ENCODE assay signal across 7 mouse cellular contexts in genomic region chr5:134747947-134748618, GRCm38 (mm10). TPM values are rescaled to one million over a fixed set of nuclear protein-coding genes. Genes with fewer than 3 reads are reported as not detected.
DNase-seq lines count a peak whose midpoint lies in the region; ATAC-seq and TF ChIP-seq lines count a peak whose summit lies in the region.

No protein-coding gene starts in this region.

- peak; percentile 5; the same call in 1 of the 2 replicates for TF ChIP-seq POLR2A in lung, adult 2 months (IDR thresholded peaks at IDR 0.05; ENCODE audit: borderline replicate concordance, extremely low read depth, low read depth, low read length)

- ATAC-seq in Patski: no peak
- peak; percentile 27; the same call in 1 of the 2 replicates for ATAC-seq in forebrain, embryonic 14.5 days

- H3K36me3 ChIP-seq in forebrain, embryonic 14.5 days (ENCODE audit: control insufficient read depth, insufficient read depth, low read length): no peaks in the 10 kb centered on the region

- no peaks in the 10 kb centered on the region for H3K9me3 ChIP-seq in forebrain, embryonic 14.5 days (replicated peaks; ENCODE audit: control insufficient read depth, low read length)

- intact Hi-C loops in heart, postnatal 36 days (cut with DNase I): loop anchor here (1.0 to 5.0 kb wide), 2 partner anchors 153 to 219 kb away; no protein-coding TSS in a partner anchor

- H3K4me2 ChIP-seq in forebrain, embryonic 14.5 days (ENCODE audit: low read length): peak overlapping the region; percentile 70; the same call in 1 of the 2 replicates

- no peak overlapping the region for H3K9ac ChIP-seq in forebrain, embryonic 14.5 days (ENCODE audit: low read length)

- TF ChIP-seq CTCF in Patski (IDR thresholded peaks at IDR 0.05): peak; percentile 89
- peak; percentile 80 for TF ChIP-seq CTCF in lung, adult 2 months (IDR thresholded peaks at IDR 0.05; ENCODE audit: insufficient read depth, low read length)

- H3K27me3 ChIP-seq in Patski: peaks cover 20% of the 10 kb centered on the region
- H3K27me3 ChIP-seq in forebrain, embryonic 14.5 days (replicated peaks; ENCODE audit: control insufficient read depth, insufficient read depth, low read length): no peaks in the 10 kb centered on the region

- in situ Hi-C loops in Patski (cut with MboI; ENCODE audit: low pct_unique_long_range_greater_than_20kb): loop anchor here (5.0 kb wide), 1 partner anchor 154 kb away; no protein-coding TSS in a partner anchor

- H3K4me1 ChIP-seq in forebrain, embryonic 14.5 days (ENCODE audit: control insufficient read depth, insufficient read depth, low read length): peaks cover 11% of the 10 kb centered on the region
- H3K4me1 ChIP-seq in lung, adult 2 months (ENCODE audit: control insufficient read depth, insufficient read depth, low read length): peaks cover 3% of the 10 kb centered on the region

- H3K4me3 ChIP-seq in forebrain, embryonic 14.5 days (ENCODE audit: low read depth, low read length): no peak overlapping the region
- H3K4me3 ChIP-seq in lung, adult 2 months (replicated peaks; ENCODE audit: extremely low read depth, low read depth, low read length): peak overlapping the region; percentile 11

- no peak for DNase-seq in Patski (ENCODE audit: low read depth, low spot score)
- peak; percentile 47 for DNase-seq in cerebellum, adult 11 months
- DNase-seq in forebrain, embryonic 14.5 days (ENCODE audit: low spot score): peak; percentile 69
- peak; percentile 73 to 79 for DNase-seq in heart, postnatal 36 days
- DNase-seq in layer of hippocampus, adult 11-12 months (ENCODE audit: low spot score): peak; percentile 60
- peak; percentile 66 for DNase-seq in lung, adult 2 months
- DNase-seq in retina, embryonic 14.5 days (ENCODE audit: low spot score): peak; percentile 84

- WGBS in forebrain, embryonic 14.5 days: 59% methylated on average over 6 of the region's 6 CpGs
- 45% methylated on average over 6 of the region's 6 CpGs for WGBS in lung, adult 2 months

- POLR2A ChIA-PET in Patski (lab: Charles Lee): no interaction called here

- peak overlapping the region; percentile 39 for H3K27ac ChIP-seq in forebrain, embryonic 14.5 days (ENCODE audit: low read depth, low read length)

- CTCF ChIA-PET in Patski (lab: Charles Lee): interaction anchor here (1.2 to 2.5 kb wide), 7 partner anchors 11 to 159 kb away, joined by 3 to 13 read pairs (median 5); no protein-coding TSS in a partner anchor

RNA-seq across cellular contexts. Expression of gene Eln, which starts 1.0 kb away (rescaled TPM):
- not detected for polyA plus RNA-seq in Patski (2021)
- 4.1 and 6.0 TPM in 2 replicates for polyA plus RNA-seq in forebrain, embryonic 14.5 days (2014; fragmentation: Nextera tagmentation; extraction: Ambion mirVana)
- total RNA-seq in heart, postnatal 36 days (2021): 100 to 1,000 TPM in 1 of 2 experiments, 10 to 100 TPM in 1; 67.1 to 103 TPM
- 311 and 510 TPM in 2 replicates for polyA plus RNA-seq in lung, adult 2 months (2012; rRNA removed)

RNA-seq across cellular contexts. Expression of gene Limk1, which starts 59.7 kb away (rescaled TPM):
- 18.6 TPM for polyA plus RNA-seq in Patski (2021)
- polyA plus RNA-seq in forebrain, embryonic 14.5 days (2014; fragmentation: Nextera tagmentation; extraction: Ambion mirVana): 14.0 and 16.4 TPM in 2 replicates
- 1 to 10 TPM; 4.5 to 4.9 TPM for total RNA-seq in heart, postnatal 36 days (2021)
- polyA plus RNA-seq in lung, adult 2 months (2012; rRNA removed): 29.6 and 31.1 TPM in 2 replicates

Comparison
In these comparisons a context has a peak if more than half of its experiments do, and no peak if none do; other contexts are left out.
1. RNA of gene Eln, which starts 1.0 kb away (polyA plus RNA-seq): 311 to 510 TPM in lung, adult 2 months; 4.1 to 6.0 TPM in forebrain, embryonic 14.5 days and not detected in Patski (single experiment); every median in the first group is over 10 times any median in the second.